Mouse (Mus musculus): ENCODE results near the gene Phactr1. TPM values are rescaled to one million over a fixed set of nuclear protein-coding genes. Genes with fewer than 3 reads are reported as not detected.

Phactr1 gene
- polyA plus RNA-seq, 1 experiment from 2014 or later: 26.2 TPM

DNA sequence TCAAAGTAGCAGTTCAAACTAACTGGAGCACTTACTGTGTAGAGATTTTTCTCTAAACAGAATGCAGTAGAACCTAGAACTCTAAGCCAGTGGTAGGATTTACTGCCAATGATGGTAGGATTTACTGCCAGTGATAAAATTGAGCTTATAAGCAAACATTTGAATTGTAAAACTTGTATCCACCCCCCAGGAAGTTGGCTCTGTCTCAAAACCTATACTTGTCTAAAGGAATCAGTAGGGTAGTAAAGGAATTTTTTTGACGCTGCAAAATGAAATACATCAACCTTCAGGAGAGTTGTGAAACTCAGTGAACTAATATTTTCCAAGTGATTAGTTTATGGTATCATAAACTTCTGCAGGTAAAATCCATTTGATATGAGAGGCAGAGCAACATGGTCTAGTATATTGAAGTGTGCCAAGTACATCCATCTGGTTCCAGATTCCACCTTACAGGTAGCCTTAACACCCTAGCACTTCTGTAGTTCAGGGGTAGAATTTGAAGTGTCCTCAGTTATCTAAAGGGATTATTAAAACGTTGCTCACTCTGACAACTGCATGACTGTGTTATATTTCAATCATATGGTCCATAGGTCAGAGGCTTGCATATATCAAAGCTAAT, 310.2 kb downstream of the Phactr1 start:
- no peak overlapping the region for H3K4me3 ChIP-seq (ENCODE audit: low read length)
- H3K4me1 ChIP-seq (ENCODE audit: insufficient read depth, low read length): 0 out of 2 replicates have a peak, but pooled peaks cover 3% of the 10 kb centered on the region
- no peaks in the 10 kb centered on the region for H3K36me3 ChIP-seq (ENCODE audit: insufficient read depth, low read length)
- WGBS: 51% methylated on average over 2 of the region's 2 CpGs
- H3K27me3 ChIP-seq (ENCODE audit: insufficient read depth, low read length): no peaks in the 10 kb centered on the region
- H3K4me2 ChIP-seq (replicated peaks; ENCODE audit: low read depth, low read length): no peak overlapping the region
- H3K9me3 ChIP-seq (ENCODE audit: low read length): peaks cover 5% of the 10 kb centered on the region; the same call in 1 of the 2 replicates
- peak overlapping the region; percentile 50; the same call in 1 of the 2 replicates for H3K27ac ChIP-seq (ENCODE audit: low read length)
- H3K9ac ChIP-seq (replicated peaks; ENCODE audit: low read length): no peak overlapping the region
- ATAC-seq (ENCODE audit: low FRiP score, low TSS enrichment): no peak

DNA sequence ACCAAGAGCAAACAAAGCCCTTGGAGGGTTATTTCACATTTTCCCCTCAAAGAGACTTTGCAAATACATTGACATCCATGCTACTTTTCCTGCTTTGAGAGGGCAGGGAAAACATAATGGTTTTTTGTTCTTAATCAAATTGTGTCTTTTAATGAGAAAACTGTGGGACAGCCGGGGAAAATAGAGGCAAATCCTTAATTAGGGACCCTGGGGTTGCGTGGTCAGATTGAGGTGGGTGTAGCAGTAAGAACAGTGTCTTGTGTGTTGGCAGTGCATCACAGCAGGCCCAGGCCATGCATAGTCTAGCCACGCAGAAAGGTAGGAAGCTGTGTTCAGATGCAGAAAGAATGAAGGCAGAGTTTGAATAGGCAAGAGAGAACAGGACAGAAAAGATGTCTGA, 310.7 kb downstream of the Phactr1 start:
- no peak overlapping the region for H3K4me3 ChIP-seq (ENCODE audit: low read length)
- 0 out of 2 replicates have a peak, but pooled peaks cover 7% of the 10 kb centered on the region for H3K4me1 ChIP-seq (ENCODE audit: insufficient read depth, low read length)
- 84% methylated on average over 3 of the region's 3 CpGs for WGBS
- ATAC-seq (ENCODE audit: low FRiP score, low TSS enrichment): no peak
- H3K27ac ChIP-seq (ENCODE audit: low read length): no peak overlapping the region
- H3K9ac ChIP-seq (replicated peaks; ENCODE audit: low read length): no peak overlapping the region
- H3K36me3 ChIP-seq (ENCODE audit: insufficient read depth, low read length): no peaks in the 10 kb centered on the region
- H3K9me3 ChIP-seq (ENCODE audit: low read length): peaks cover 5% of the 10 kb centered on the region; the same call in 1 of the 2 replicates
- no peak overlapping the region for H3K4me2 ChIP-seq (replicated peaks; ENCODE audit: low read depth, low read length)
- no peaks in the 10 kb centered on the region for H3K27me3 ChIP-seq (ENCODE audit: insufficient read depth, low read length)

DNA sequence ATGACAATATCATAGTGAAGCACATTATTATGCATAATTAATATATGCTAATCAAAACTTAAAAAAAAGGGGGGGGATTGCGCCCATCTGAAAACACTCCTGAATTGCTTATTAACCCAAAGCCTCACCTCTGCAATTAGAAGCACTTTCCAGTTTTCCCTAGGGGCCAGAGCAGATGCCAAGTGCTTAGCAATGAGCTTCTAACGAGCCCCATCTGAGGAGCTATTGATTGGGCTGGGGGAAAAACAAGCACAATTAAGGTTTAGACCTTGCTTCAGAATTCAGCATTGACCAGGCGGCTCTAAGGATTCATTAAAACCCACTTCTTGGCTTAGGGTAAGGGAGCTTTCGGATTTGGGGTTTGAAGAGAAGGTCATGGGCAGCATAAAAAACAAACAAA, 311.9 kb downstream of the Phactr1 start:
- no peak overlapping the region for H3K9ac ChIP-seq (replicated peaks; ENCODE audit: low read length)
- no peak for ATAC-seq (ENCODE audit: low FRiP score, low TSS enrichment)
- H3K27me3 ChIP-seq (ENCODE audit: insufficient read depth, low read length): no peaks in the 10 kb centered on the region
- H3K4me1 ChIP-seq (ENCODE audit: insufficient read depth, low read length): 0 out of 2 replicates have a peak, but pooled peaks cover 7% of the 10 kb centered on the region
- H3K9me3 ChIP-seq (ENCODE audit: low read length): peaks cover 5% of the 10 kb centered on the region; the same call in 1 of the 2 replicates
- WGBS: 76% methylated on average over 4 of the region's 4 CpGs
- no peak overlapping the region for H3K4me2 ChIP-seq (replicated peaks; ENCODE audit: low read depth, low read length)
- no peaks in the 10 kb centered on the region for H3K36me3 ChIP-seq (ENCODE audit: insufficient read depth, low read length)
- no peak overlapping the region for H3K27ac ChIP-seq (ENCODE audit: low read length)
- H3K4me3 ChIP-seq (ENCODE audit: low read length): no peak overlapping the region

DNA sequence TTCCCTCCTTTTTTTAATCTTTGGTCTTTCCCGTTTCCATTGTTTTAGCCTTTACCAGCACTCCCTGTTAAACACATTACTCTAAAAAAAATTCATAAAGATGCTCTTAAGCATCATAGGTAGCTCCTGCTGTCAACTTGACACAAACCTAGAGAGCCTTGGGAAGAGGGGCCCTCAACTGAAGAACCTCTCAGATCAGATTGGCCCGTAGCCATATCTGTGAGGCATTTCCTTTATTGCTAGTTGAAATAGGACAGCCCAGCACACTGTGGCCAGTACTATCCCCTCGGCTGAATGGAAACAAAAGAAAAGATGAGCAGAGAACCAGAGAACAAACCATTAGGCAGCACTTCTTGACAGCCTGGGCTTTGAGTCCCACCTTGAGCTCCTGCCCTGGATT, 313.9 kb downstream of the Phactr1 start:
- Histone ChIP-seq H3K4me2 (replicated peaks; ENCODE audit: low read depth, low read length) (no peak overlapping the region), H3K27ac (ENCODE audit: low read length) (no peak overlapping the region), H3K9ac (replicated peaks; ENCODE audit: low read length) (no peak overlapping the region), H3K4me1 (ENCODE audit: insufficient read depth, low read length) (0 out of 2 replicates have a peak, but pooled peaks cover 4% of the 10 kb centered on the region), H3K9me3 (ENCODE audit: low read length) (peaks cover 5% of the 10 kb centered on the region; the same call in 1 of the 2 replicates), H3K27me3 (ENCODE audit: insufficient read depth, low read length) (no peaks in the 10 kb centered on the region), H3K36me3 (ENCODE audit: insufficient read depth, low read length) (no peaks in the 10 kb centered on the region), H3K4me3 (ENCODE audit: low read length) (no peak overlapping the region)
- ATAC-seq (ENCODE audit: low FRiP score, low TSS enrichment): no peak
- 76% methylated on average over 3 of the region's 3 CpGs for WGBS

DNA sequence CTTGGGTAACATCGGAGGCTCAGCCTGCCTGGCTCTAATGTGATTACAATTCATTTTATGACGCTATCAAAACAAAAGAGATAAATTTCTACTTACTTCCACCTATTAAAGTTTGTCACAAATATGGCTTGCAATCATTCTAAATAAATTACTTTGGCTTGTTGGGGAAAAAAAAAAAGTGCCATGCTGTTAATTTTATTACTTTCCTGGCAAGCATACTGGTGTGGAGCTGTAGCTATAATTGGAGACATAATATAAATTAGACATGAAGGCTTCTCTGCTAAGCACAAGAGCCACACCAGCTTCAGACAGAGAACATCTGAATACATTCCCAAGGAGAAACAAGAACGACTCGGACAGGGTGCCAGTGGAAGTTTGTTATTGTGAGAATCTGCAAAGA, 315.8 kb downstream of the Phactr1 start:
- Histone ChIP-seq H3K36me3 (ENCODE audit: insufficient read depth, low read length) (no peaks in the 10 kb centered on the region), H3K4me3 (ENCODE audit: low read length) (no peak overlapping the region), H3K9me3 (ENCODE audit: low read length) (peaks cover 5% of the 10 kb centered on the region; the same call in 1 of the 2 replicates), H3K9ac (replicated peaks; ENCODE audit: low read length) (no peak overlapping the region), H3K4me1 (ENCODE audit: insufficient read depth, low read length) (0 out of 2 replicates have a peak, but pooled peaks cover 4% of the 10 kb centered on the region), H3K27me3 (ENCODE audit: insufficient read depth, low read length) (no peaks in the 10 kb centered on the region), H3K4me2 (replicated peaks; ENCODE audit: low read depth, low read length) (no peak overlapping the region), H3K27ac (ENCODE audit: low read length) (no peak overlapping the region)
- WGBS: 43% methylated on average over 4 of the region's 4 CpGs
- no peak for ATAC-seq (ENCODE audit: low FRiP score, low TSS enrichment)

DNA sequence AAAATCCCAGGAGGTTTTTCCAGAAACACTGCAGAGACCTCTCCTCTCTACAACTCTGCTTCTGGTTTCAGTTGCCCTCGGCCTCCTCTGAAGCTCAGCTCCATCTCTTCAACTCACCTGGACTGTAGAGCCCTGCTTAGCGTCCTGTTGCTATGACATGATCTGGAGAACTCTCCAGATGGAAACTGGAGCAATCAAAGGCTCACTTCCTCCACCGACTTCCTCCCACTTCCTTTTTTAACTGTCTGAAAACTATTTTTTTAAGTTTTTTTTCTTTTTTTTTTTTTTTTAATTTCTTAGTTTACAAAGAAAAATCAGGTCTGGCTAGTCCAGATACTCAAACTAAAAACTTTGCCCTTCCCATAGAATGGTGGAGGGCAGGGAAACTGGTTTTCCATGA, 318.9 kb downstream of the Phactr1 start:
- no peaks in the 10 kb centered on the region for H3K9me3 ChIP-seq (ENCODE audit: low read length)
- 0 out of 2 replicates have a peak, but pooled peaks cover 4% of the 10 kb centered on the region for H3K4me1 ChIP-seq (ENCODE audit: insufficient read depth, low read length)
- 74% methylated on average over 3 of the region's 3 CpGs for WGBS
- no peak overlapping the region for H3K27ac ChIP-seq (ENCODE audit: low read length)
- no peak overlapping the region for H3K9ac ChIP-seq (replicated peaks; ENCODE audit: low read length)
- H3K4me3 ChIP-seq (ENCODE audit: low read length): no peak overlapping the region
- ATAC-seq (ENCODE audit: low FRiP score, low TSS enrichment): no peak
- no peaks in the 10 kb centered on the region for H3K36me3 ChIP-seq (ENCODE audit: insufficient read depth, low read length)
- H3K27me3 ChIP-seq (ENCODE audit: insufficient read depth, low read length): no peaks in the 10 kb centered on the region
- no peak overlapping the region for H3K4me2 ChIP-seq (replicated peaks; ENCODE audit: low read depth, low read length)

DNA sequence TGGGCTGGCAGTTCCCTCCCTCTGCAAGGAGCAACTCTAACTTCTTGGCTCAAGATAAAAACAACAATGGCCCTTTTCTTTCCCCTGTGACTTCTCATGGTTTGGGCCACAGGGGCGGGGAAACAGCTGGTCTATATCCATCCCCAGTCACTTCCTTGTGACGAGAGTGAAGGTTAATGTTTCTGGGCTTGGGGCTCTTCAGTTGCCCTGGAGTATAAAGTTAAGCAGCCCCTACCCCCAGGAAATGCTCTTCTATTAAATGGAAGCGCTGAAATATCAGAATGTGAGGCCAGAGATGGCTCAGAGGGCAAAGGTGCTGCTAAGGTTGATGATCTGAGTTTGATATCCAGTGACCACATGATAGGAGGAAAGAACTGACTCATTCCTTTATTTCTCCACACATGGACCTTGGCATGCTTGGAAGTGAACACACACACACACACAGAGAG, 324.7 kb downstream of the Phactr1 start:
- Histone ChIP-seq H3K4me1 (ENCODE audit: insufficient read depth, low read length) (peaks cover 11% of the 10 kb centered on the region), H3K9ac (replicated peaks; ENCODE audit: low read length) (no peak overlapping the region), H3K27ac (ENCODE audit: low read length) (peak overlapping the region; percentile 34; the same call in 1 of the 2 replicates), H3K27me3 (ENCODE audit: insufficient read depth, low read length) (no peaks in the 10 kb centered on the region), H3K9me3 (ENCODE audit: low read length) (no peaks in the 10 kb centered on the region), H3K4me2 (replicated peaks; ENCODE audit: low read depth, low read length) (no peak overlapping the region), H3K4me3 (ENCODE audit: low read length) (no peak overlapping the region), H3K36me3 (ENCODE audit: insufficient read depth, low read length) (no peaks in the 10 kb centered on the region)
- peak; percentile 76; the same call in 1 of the 2 replicates for ATAC-seq (ENCODE audit: low FRiP score, low TSS enrichment)
- 8% methylated on average over 3 of the region's 3 CpGs for WGBS

DNA sequence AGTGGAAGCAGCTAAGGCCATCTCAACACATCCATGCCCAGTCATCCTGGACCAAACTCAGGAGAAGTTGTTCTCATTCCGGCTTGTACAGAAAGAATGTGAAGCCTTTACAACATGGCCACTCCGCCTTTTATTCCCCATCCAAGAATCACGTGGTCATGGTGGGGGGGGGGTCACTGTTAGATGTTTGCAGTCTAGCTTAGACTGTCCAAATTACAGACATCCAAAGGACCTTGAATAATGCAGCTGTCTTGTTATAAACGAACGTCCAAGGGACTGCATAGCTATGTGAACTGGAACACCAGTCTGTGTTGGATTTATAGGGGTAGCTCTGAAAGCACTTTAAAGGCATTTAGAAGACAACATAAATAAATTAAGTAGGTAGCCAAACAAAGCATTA, 328.0 kb downstream of the Phactr1 start:
- Histone ChIP-seq H3K27ac (ENCODE audit: low read length) (peak overlapping the region; percentile 72; the same call in 1 of the 2 replicates), H3K27me3 (ENCODE audit: insufficient read depth, low read length) (no peaks in the 10 kb centered on the region), H3K4me3 (ENCODE audit: low read length) (no peak overlapping the region), H3K9ac (replicated peaks; ENCODE audit: low read length) (no peak overlapping the region), H3K9me3 (ENCODE audit: low read length) (no peaks in the 10 kb centered on the region), H3K36me3 (ENCODE audit: insufficient read depth, low read length) (no peaks in the 10 kb centered on the region), H3K4me1 (ENCODE audit: insufficient read depth, low read length) (peaks cover 16% of the 10 kb centered on the region), H3K4me2 (replicated peaks; ENCODE audit: low read depth, low read length) (no peak overlapping the region)
- 60% methylated on average over 5 of the region's 5 CpGs for WGBS
- ATAC-seq (ENCODE audit: low FRiP score, low TSS enrichment): peak; percentile 57; the same call in 1 of the 2 replicates

DNA sequence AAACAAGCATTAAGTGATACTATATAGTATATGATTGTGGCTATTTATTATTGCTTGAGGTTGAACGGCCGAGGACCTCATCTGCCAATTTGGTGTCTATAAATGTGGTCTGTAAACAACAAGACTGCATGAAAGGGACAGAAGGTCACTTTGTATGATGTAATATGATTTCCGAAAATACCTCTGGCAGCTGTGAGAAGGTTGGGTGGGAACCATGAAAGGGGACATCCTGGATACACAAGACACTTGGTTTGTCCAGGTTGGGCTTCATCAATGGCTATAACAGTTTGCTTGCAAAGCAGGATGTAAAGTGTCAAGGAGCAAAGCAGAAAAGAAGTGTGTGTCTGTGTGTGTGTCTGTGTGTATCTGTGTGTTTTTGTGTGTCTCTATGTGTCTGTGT, 329.2 kb downstream of the Phactr1 start:
- Histone ChIP-seq H3K27me3 (ENCODE audit: insufficient read depth, low read length) (no peaks in the 10 kb centered on the region), H3K36me3 (ENCODE audit: insufficient read depth, low read length) (no peaks in the 10 kb centered on the region), H3K4me1 (ENCODE audit: insufficient read depth, low read length) (peaks cover 26% of the 10 kb centered on the region), H3K27ac (ENCODE audit: low read length) (no peak overlapping the region), H3K9ac (replicated peaks; ENCODE audit: low read length) (no peak overlapping the region), H3K4me2 (replicated peaks; ENCODE audit: low read depth, low read length) (no peak overlapping the region), H3K4me3 (ENCODE audit: low read length) (no peak overlapping the region), H3K9me3 (ENCODE audit: low read length) (no peaks in the 10 kb centered on the region)
- 78% methylated on average over 3 of the region's 3 CpGs for WGBS
- no peak for ATAC-seq (ENCODE audit: low FRiP score, low TSS enrichment)

DNA sequence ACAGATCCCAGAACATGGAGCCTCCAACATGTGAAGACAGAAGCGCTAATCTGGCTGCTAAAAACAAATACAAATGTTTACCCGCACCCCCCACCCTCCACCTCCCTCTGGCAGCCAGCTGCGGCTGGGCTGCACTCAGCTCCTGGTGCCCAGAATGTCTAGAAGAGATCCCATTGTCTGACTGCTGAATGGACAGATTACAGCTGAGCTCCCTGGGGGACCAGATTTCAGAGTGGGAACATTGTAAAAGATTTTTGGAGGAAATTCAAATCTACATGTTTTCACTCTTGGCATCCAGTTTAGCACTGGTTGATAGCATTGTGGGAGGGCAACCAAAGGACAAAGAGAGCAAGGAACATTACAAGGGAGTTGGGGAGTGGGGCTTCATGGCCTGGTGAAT, 331.1 kb downstream of the Phactr1 start:
- no peaks in the 10 kb centered on the region for H3K9me3 ChIP-seq (ENCODE audit: low read length)
- H3K4me2 ChIP-seq (replicated peaks; ENCODE audit: low read depth, low read length): no peak overlapping the region
- no peak overlapping the region for H3K27ac ChIP-seq (ENCODE audit: low read length)
- 0 out of 2 replicates have a peak, but pooled peaks cover 20% of the 10 kb centered on the region for H3K4me1 ChIP-seq (ENCODE audit: insufficient read depth, low read length)
- H3K4me3 ChIP-seq (ENCODE audit: low read length): no peak overlapping the region
- H3K36me3 ChIP-seq (ENCODE audit: insufficient read depth, low read length): no peaks in the 10 kb centered on the region
- 82% methylated on average over 3 of the region's 3 CpGs for WGBS
- H3K27me3 ChIP-seq (ENCODE audit: insufficient read depth, low read length): no peaks in the 10 kb centered on the region
- no peak overlapping the region for H3K9ac ChIP-seq (replicated peaks; ENCODE audit: low read length)
- no peak for ATAC-seq (ENCODE audit: low FRiP score, low TSS enrichment)

Measured in kidney, embryonic 16.5 days (tissue).